Mouse (Mus musculus): ENCODE data around the gene Clcnkb. TPM values are rescaled to one million over a fixed set of nuclear protein-coding genes. Genes with fewer than 3 reads are reported as not detected.

The Clcnkb gene
- 0.32 TPM in 1 of 2 replicates, not detected in the other for polyA plus RNA-seq (2012; rRNA removed)

DNA sequence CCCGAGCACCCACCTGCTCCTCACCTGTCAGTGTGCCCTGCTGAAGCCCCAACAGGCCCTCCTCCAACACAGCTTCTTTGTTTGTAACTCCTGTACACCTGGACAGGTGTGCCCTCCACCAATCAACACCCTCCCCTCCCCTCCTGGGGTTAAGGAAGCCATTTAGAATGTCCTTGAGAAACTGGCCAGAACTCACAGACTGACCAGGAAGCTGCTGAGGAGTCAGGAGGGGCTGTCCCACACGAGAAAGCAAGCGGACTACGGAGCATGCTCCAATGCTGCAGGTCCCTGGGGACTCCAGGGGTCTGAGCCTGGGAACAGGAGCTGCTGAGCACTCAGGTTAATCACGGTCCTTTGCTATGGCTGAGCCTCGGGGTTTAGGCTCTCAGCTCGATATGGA lies at the start of gene Clcnkb:
Gene Clcnkb (minus strand): TSS at position 91 of the 400 bp plus-strand sequence.
- TF ChIP-seq CTCF (IDR thresholded peaks at IDR 0.05; ENCODE audit: extremely low read depth, insufficient read depth, low read length) (no peak), POLR2A (IDR thresholded peaks at IDR 0.05; ENCODE audit: extremely low read depth, insufficient read depth, low read length) (no peak)
- H3K4me3 ChIP-seq (ENCODE audit: insufficient read depth, low read length): no peak within 1 kb of the TSS
- no peak within 1 kb of the TSS for H3K27ac ChIP-seq (ENCODE audit: insufficient read depth, low read length)
- peaks cover 1% of the 10 kb centered on the region; the same call in 1 of the 2 replicates for H3K4me1 ChIP-seq (ENCODE audit: control insufficient read depth, insufficient read depth, low read length)

DNA sequence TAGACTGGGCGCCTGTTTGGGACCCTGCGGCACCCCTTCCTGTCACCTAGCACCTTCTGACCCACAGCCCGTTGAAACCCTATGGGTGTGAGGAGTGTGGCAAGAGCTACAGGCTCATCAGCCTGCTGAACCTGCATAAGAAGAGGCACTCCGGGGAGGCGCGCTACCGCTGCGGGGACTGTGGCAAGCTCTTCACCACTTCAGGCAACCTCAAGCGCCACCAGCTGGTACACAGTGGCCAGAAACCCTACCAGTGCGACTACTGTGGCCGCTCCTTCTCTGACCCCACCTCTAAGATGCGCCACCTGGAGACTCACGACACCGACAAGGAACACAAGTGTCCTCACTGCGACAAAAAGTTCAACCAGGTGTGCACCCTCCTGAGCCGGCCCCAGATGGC lies 48.9 kb upstream of the Clcnkb start:
- no peak for TF ChIP-seq POLR2A (IDR thresholded peaks at IDR 0.05; ENCODE audit: extremely low read depth, insufficient read depth, low read length)
- no peak for TF ChIP-seq CTCF (IDR thresholded peaks at IDR 0.05; ENCODE audit: extremely low read depth, insufficient read depth, low read length)
- peaks cover 5% of the 10 kb centered on the region for H3K4me1 ChIP-seq (ENCODE audit: control insufficient read depth, insufficient read depth, low read length)
- H3K4me3 ChIP-seq (ENCODE audit: insufficient read depth, low read length): no peak overlapping the region
- no peak overlapping the region for H3K27ac ChIP-seq (ENCODE audit: insufficient read depth, low read length)

DNA sequence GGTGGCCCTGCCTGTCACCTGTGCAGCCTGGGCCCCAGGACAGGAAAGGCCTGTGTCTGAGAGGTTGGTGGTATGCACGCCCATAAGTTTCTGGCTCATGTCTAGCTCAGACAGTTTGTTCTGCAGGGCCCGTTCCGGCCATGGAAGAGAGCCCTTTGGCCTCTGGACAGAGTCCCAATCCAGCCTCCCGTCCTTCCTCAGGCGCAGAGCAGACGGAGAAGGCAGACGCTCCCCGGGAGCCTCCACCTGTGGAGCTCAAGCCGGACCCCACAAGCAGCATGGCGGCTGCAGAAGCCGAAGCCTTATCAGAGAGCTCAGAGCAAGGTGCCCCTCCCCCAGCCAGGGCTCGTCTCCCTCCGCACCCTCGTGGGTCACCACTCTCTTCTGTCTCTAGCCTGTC lies 47.7 kb upstream of the Clcnkb start:
- Histone ChIP-seq H3K4me1 (ENCODE audit: control insufficient read depth, insufficient read depth, low read length) (peaks cover 5% of the 10 kb centered on the region), H3K27ac (ENCODE audit: insufficient read depth, low read length) (no peak overlapping the region), H3K4me3 (ENCODE audit: insufficient read depth, low read length) (no peak overlapping the region)
- TF ChIP-seq POLR2A (IDR thresholded peaks at IDR 0.05; ENCODE audit: extremely low read depth, insufficient read depth, low read length) (no peak), CTCF (IDR thresholded peaks at IDR 0.05; ENCODE audit: extremely low read depth, insufficient read depth, low read length) (no peak)

DNA sequence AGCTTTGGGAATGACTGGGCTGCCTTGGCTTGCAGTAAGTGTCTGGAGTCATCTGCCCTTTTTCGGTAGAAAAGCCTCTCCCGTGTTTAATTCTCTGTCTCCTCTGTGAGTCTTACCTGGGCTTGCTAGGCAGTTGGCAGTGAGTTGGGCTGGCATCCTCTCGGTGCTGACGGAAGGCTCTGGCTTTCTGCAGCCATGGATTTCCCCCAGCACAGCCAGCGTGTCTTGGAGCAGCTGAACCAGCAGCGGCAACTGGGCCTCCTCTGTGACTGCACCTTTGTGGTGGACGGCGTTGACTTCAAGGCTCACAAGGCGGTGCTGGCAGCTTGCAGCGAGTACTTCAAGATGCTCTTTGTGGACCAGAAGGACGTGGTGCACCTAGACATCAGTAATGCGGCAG lies 45.8 kb upstream of the Clcnkb start:
- TF ChIP-seq CTCF (IDR thresholded peaks at IDR 0.05; ENCODE audit: extremely low read depth, insufficient read depth, low read length): no peak
- no peak overlapping the region for H3K27ac ChIP-seq (ENCODE audit: insufficient read depth, low read length)
- H3K4me3 ChIP-seq (ENCODE audit: insufficient read depth, low read length): no peak overlapping the region
- peaks cover 5% of the 10 kb centered on the region for H3K4me1 ChIP-seq (ENCODE audit: control insufficient read depth, insufficient read depth, low read length)

DNA sequence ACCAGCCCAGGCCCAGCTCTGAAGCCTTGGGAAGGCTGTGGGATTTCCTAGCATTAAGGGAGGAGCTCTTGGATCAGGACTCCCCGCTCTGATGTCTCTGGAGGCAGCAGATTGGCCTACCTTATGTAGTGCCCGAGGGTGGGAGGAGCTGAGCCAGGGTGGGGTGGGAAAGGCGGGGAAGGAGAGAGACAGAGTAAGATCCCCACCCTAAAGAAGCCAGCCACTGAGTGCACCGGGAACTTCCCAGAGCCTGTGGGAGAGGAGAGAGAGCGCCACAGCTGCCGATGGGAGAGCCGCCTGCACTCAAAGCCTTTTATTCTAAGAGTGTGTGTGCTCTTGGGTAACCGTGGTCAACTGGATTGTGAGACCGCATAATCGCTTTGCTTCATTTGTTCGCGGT lies 45.3 kb upstream of the Clcnkb start:
- no peak for TF ChIP-seq POLR2A (IDR thresholded peaks at IDR 0.05; ENCODE audit: extremely low read depth, insufficient read depth, low read length)
- TF ChIP-seq CTCF (IDR thresholded peaks at IDR 0.05; ENCODE audit: extremely low read depth, insufficient read depth, low read length): no peak
- H3K4me3 ChIP-seq (ENCODE audit: insufficient read depth, low read length): no peak overlapping the region
- no peak overlapping the region for H3K27ac ChIP-seq (ENCODE audit: insufficient read depth, low read length)
- peaks cover 5% of the 10 kb centered on the region for H3K4me1 ChIP-seq (ENCODE audit: control insufficient read depth, insufficient read depth, low read length)

DNA sequence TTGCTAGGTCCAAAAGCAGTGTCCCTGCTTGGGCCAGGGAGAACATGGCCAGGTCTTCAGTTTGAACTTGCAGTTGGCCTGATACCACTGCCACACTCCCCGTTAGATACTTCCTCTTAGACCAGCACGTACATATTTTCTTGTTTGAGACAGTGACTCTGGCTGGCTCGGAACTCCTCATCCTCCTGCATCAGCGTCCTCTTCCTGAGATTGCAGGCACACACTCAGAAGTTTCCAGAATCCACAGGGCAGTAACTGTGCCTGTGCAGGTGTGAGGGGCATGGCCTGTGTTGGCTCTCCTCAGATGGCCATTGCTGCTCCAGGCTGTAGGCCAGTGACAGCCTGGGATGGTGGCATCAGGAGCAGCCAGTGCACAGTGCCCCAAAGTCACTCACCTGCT lies 44.7 kb upstream of the Clcnkb start:
- Histone ChIP-seq H3K4me3 (ENCODE audit: insufficient read depth, low read length) (no peak overlapping the region), H3K4me1 (ENCODE audit: control insufficient read depth, insufficient read depth, low read length) (peaks cover 5% of the 10 kb centered on the region), H3K27ac (ENCODE audit: insufficient read depth, low read length) (no peak overlapping the region)
- no peak for TF ChIP-seq CTCF (IDR thresholded peaks at IDR 0.05; ENCODE audit: extremely low read depth, insufficient read depth, low read length)
- TF ChIP-seq POLR2A (IDR thresholded peaks at IDR 0.05; ENCODE audit: extremely low read depth, insufficient read depth, low read length): no peak

DNA sequence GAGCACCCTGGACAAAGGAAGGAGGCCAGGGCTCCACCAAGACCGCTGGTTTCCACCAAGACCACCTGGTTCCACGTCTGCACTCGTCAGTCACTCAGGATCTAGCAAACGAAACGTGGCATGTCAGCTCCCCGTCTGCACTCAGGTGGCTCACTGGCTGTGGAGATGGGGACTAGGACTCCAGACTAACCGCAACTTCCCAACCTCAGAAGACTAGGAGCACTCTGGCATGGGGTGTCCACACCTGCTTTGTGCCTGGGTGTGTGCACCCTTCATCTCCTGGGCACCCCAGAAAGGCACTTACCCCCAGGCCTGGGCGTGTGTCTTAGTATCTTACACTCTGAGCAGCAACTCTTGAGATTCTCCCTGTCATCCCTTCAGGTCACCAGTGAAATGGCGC lies 44.0 kb upstream of the Clcnkb start:
- TF ChIP-seq CTCF (IDR thresholded peaks at IDR 0.05; ENCODE audit: extremely low read depth, insufficient read depth, low read length): no peak
- TF ChIP-seq POLR2A (IDR thresholded peaks at IDR 0.05; ENCODE audit: extremely low read depth, insufficient read depth, low read length): no peak
- Histone ChIP-seq H3K27ac (ENCODE audit: insufficient read depth, low read length) (no peak overlapping the region), H3K4me3 (ENCODE audit: insufficient read depth, low read length) (no peak overlapping the region), H3K4me1 (ENCODE audit: control insufficient read depth, insufficient read depth, low read length) (peaks cover 5% of the 10 kb centered on the region)

DNA sequence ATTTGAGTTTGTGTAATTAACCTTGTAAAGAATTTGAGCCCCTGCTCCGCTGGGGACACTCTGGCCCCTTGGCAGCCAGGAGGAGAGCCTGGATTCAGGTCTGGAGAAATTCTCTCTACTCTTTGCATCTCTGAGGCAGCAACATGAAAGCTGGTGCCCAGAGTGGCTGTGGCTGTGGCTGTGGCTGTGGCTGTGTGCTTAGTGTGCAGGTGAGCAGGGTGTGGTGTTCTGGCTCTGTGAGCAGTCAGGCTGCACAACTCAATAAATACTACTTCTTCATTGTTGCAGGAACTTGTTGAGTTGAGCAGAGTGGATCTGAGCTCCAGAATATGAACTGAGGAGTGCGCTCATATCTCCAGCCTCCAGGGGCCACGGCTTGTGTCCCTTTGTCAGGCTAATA lies 43.1 kb upstream of the Clcnkb start:
- TF ChIP-seq POLR2A (IDR thresholded peaks at IDR 0.05; ENCODE audit: extremely low read depth, insufficient read depth, low read length) (no peak), CTCF (IDR thresholded peaks at IDR 0.05; ENCODE audit: extremely low read depth, insufficient read depth, low read length) (no peak)
- no peak overlapping the region for H3K27ac ChIP-seq (ENCODE audit: insufficient read depth, low read length)
- H3K4me1 ChIP-seq (ENCODE audit: control insufficient read depth, insufficient read depth, low read length): peaks cover 7% of the 10 kb centered on the region
- no peak overlapping the region for H3K4me3 ChIP-seq (ENCODE audit: insufficient read depth, low read length)

DNA sequence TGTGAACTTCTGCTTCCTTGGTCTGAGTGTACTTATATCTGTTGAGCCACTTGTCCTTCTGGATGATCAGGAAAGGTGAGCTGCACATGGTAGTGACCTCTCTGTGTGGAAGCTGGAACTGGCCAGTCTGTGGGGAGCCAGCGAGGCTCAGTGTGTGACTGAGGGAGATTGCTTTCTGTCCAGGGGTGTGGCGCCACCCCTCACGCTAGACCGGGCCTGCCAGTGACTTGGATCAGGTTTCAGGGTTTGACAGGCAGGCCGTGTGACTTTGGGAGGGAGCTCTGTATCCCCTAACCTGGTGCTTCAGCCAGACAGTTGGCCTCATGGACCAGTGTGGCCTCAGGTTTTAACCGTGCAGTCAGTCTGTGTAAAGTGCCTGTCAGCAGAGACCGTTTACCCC lies 42.4 kb upstream of the Clcnkb start:
- Histone ChIP-seq H3K4me3 (ENCODE audit: insufficient read depth, low read length) (no peak overlapping the region), H3K4me1 (ENCODE audit: control insufficient read depth, insufficient read depth, low read length) (peaks cover 8% of the 10 kb centered on the region), H3K27ac (ENCODE audit: insufficient read depth, low read length) (no peak overlapping the region)
- TF ChIP-seq CTCF (IDR thresholded peaks at IDR 0.05; ENCODE audit: extremely low read depth, insufficient read depth, low read length) (no peak), POLR2A (IDR thresholded peaks at IDR 0.05; ENCODE audit: extremely low read depth, insufficient read depth, low read length) (no peak)

DNA sequence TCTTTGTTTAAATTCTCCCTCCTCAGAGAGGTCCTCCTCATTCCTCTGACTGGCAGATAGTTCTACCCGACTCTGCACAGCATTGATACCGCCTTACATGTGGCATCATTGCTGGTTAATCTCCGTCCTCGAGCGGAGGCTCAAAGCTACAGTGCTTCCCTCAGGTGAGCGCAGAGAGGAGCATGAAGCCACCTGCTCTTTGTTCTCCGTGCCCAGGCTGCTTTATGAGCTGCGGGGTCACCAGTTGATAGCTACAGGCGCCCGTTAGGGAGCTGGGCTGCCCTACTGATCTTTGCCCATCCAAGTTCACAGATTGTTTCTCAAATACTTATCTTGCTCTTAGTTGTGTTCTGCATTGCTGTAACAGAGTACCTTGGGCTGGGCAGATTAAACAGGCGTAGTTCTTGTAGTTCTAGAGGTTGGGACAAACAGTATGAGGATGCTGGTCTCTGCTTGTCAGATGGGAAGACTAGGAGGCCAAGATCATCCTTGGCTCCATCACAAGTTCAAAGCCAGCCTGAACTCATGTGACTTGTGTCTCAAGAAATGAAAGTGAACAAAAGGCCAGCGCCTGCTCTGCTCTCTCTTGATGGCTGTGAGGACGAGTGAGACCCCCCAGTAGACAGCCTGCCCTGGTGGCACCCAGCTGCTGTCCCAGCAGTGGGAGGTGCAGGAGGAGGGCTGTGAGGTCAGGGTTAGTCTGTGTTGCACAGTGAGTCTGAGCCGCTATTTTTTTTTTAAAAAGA lies 40.6 kb upstream of the Clcnkb start:
- Histone ChIP-seq H3K4me1 (ENCODE audit: control insufficient read depth, insufficient read depth, low read length) (peaks cover 4% of the 10 kb centered on the region), H3K4me3 (ENCODE audit: insufficient read depth, low read length) (no peak overlapping the region), H3K27ac (ENCODE audit: insufficient read depth, low read length) (no peak overlapping the region)
- no peak for TF ChIP-seq CTCF (IDR thresholded peaks at IDR 0.05; ENCODE audit: extremely low read depth, insufficient read depth, low read length)
- TF ChIP-seq POLR2A (IDR thresholded peaks at IDR 0.05; ENCODE audit: extremely low read depth, insufficient read depth, low read length): no peak
